Mouse (Mus musculus): ENCODE measurements around the gene Esrra.
"Not testable (repeated sequence)": the region's sequence is repeated elsewhere in the genome, so short reads cannot be mapped to it uniquely, and the experiment has no call there.

Gene Esrra

DNA sequence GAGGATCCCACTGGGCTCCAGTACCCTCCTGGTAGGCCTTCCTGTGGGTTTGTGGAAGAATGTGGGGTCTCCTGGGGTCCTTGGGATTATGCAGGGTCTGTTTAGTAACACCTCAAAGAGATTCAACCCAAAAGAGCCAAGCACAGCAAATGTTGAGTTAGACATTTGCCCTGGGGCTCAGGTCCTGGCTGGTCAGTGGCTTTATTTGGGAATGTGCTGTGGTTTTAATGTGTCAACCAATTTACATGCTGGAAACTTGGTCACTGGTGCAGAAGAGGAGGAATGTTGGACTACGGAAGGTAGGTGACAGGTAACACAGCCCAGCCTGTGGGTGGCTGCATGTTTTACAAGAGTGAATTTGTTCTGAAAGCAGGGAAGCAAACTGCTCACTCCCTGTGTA, 18.6 kb downstream of the Esrra start:
- DNase-seq (ENCODE audit: low spot score): no peak

DNA sequence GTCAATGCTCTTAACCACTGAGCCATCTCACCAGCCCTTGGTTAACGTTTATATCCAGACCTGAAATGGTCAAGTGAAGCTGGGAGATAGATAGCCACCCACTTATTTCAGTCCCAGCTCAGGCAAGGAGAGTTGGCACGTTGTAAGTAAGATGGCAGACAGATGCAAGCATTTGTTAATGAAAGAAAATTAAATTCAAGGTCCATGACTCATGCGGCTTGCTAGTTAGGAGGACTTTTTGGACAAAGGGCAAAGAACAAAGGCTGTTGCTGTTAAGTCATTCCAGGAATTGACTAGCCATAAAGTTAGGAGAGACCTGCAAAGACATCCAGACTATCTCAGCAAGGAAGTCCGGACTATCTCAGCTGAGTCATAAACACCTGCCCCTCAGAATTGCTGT, 22.0 kb downstream of the Esrra start:
- no peak for DNase-seq (ENCODE audit: low spot score)

- DNase-seq (ENCODE audit: low spot score): not testable (repeated sequence)
These were observed 25.9 kb downstream of the Esrra start for GRCm38 (mm10) chr19:6895608-6896305.

DNA sequence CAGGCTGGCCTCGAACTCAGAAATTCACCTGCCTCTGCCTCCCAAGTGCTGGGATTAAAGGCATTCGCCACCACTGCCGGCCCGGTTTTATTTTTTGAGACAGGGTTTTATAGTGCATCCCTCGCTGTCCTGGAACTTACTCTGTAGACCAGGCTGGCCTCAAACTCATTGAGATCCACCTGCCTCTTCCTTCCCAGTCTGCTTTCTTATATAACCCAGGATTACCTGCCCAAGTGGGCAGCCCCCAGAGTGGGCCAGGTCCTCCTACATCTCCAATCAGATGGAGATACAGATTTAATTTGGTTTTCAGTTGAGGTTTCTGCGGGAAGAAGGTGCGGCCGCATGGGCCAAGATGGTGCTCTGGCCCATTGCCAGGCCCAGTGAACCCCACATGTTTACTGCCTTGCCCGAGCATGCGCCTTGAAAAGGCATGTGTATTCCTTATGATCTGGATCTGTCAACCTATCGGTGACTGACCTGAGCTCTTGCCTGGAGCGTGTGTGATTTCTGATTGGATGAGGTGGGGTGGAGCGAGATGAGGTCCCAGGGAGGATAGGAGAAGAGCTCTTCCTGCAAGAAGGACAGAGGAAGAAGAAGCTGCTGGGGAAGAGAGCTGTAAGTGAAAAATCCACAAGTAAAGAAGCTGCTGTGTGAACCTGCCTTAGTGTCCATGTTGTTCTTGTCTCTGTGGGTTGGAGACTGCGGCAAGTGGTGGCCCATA, 27.7 kb downstream of the Esrra start:
- DNase-seq (ENCODE audit: low spot score): no peak

DNA sequence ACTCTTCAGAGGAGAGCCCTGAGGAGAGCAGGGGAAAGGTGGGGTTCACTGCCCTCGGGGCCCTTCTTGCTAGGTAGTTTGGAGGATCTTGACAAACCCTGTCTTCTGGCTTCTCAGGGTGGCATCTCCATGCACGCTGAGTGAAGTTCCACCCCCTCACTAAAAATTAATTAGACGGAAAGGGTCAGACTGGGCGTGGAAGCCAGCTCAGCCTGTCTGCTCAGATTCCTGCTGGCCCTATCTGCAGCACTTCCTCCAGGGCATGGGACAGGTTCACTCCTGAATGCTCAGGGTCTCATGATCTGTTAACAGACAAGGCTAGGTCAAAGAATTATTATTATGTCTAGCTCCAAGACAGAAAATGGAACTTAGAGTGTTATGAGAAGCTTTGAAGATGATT, 29.1 kb downstream of the Esrra start:
- DNase-seq (ENCODE audit: low spot score): no peak

DNA sequence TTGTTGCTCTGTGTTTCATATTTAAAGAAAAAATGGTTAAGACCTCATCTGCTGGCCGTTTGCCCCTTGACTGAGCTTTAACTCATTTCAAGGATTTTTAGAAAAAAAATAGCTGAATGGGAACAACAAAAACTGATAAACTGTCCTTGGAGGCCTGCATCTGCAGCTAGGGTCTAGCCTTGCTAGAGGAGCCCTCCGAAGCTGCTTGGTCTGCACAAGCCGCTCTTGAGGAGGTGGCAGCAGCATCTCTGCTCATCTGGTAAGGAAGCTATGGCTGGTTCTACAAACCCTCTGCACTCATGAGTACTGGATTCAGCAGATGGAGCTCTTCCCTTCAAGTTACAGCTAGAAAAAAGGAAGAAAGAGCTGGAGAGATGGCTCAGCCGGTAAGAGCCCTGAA, 43.6 kb downstream of the Esrra start:
- DNase-seq (ENCODE audit: low spot score): no peak

GRCm38 (mm10) chr19:6876799-6877198, 44.8 kb downstream of the Esrra start:
- no peak for DNase-seq (ENCODE audit: low spot score)

DNA sequence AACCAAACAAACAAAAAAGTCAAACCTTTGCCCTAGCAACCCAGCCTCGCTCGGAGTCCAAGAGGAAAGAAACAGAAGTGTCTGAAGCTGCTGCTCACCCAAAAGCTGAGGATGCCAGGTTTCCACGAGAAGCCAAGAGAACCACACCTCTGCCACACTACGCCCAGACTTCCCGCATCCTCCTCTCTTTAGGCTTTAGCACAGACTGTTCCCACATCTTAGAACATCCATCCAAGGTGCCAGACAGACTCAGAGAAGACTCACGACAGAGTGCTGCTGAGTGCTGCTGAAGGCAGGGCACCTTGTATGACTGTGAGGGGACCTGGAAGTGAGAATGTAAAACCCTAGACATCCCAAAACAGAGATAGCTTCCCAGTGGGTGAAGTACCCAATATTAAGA, 45.8 kb downstream of the Esrra start:
- no peak for DNase-seq (ENCODE audit: low spot score)

GRCm38 (mm10) chr19:6874257-6874656, 47.4 kb downstream of the Esrra start:
- DNase-seq (ENCODE audit: low spot score): no peak

DNA sequence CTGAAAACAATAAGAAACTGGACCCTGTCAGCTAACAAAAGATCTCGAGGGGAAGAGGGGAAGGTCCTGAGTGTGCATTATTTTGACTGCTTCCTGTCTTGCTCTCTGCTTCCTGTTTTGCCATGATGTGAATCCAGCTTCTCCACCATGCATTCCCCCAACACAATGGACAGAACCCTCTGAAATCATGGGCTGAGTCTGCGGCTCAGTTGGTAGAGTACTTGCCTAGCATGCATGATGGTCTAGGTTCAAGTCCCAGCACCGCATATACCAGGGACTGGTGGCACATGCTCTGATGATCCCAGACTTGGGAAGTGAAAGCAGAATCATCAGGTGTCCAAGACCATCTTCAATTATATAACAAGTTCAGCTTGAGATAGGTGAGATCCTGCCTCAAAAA, 48.9 kb downstream of the Esrra start:
- DNase-seq (ENCODE audit: low spot score): no peak

- DNase-seq (ENCODE audit: low spot score): peak; percentile 44
These were observed 49.9 kb downstream of the Esrra start for GRCm38 (mm10) chr19:6871574-6872271.

- peak; percentile 63 for DNase-seq (ENCODE audit: low spot score)
These were observed 52.3 kb downstream of the Esrra start for GRCm38 (mm10) chr19:6869355-6869754.

DNA sequence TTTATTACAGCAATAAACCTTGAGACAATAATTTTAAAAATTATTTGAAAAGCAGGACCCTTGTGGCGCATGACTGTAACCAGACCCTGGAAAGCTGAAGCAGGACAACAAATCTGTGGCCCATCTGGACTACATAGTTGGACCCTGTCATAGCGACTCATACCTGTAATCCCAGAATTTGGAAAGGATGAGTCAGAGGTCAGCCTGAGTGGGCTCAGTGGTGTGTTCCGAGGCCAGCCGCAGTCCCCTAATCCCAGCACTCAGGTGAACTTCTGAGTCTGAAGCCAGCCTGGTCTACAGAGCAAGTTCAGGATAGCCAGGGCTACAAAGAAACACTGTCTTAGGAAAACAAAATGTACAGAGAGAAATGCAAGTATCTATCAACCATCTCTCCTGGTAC, 60.2 kb downstream of the Esrra start:
- no peak for DNase-seq (ENCODE audit: low spot score)
